Mouse (Mus musculus): Measurements from ENCODE around the gene Crebl2. TPM values are rescaled to one million over a fixed set of nuclear protein-coding genes. Genes with fewer than 3 reads are reported as not detected.

Crebl2 gene
- polyA plus RNA-seq, 1 experiment from 2014 or later = 1.4 TPM

GRCm38 (mm10) chr6:134898095-134898965 lies 68.4 kb downstream of the Crebl2 start, which contains the start of gene Gpr19:
TSS of gene Gpr19 (minus strand) at chr6:134898578.
- Histone ChIP-seq H3K27ac (ENCODE audit: low read depth, low read length) (peak within 1 kb of the TSS; percentile 100), H3K4me3 (ENCODE audit: low read depth, low read length) (peak within 1 kb of the TSS; percentile 43), H3K4me2 (replicated peaks; ENCODE audit: low read depth, low read length) (peak within 1 kb of the TSS; percentile 51), H3K4me1 (replicated peaks; ENCODE audit: control insufficient read depth, insufficient read depth, low read length) (no peaks in the 10 kb centered on the region; the same call in 1 of the 2 replicates), H3K9ac (ENCODE audit: low read depth, low read length) (peak within 1 kb of the TSS; percentile 81), H3K9me3 (ENCODE audit: control insufficient read depth, low read length) (no peaks in the 10 kb centered on the region), H3K27me3 (ENCODE audit: control insufficient read depth, insufficient read depth, low read length) (no peaks in the 10 kb centered on the region), H3K36me3 (ENCODE audit: control insufficient read depth, insufficient read depth, low read length) (no peaks in the 10 kb centered on the region)
- DNase-seq (ENCODE audit: low spot score) (peak; percentile 95), ATAC-seq (ENCODE audit: low FRiP score) (peak; percentile 94)
- under 1% methylated on average over 51 of the region's 51 CpGs for WGBS

- Histone ChIP-seq H3K4me2 (replicated peaks; ENCODE audit: low read depth, low read length) (no peak overlapping the region), H3K4me1 (replicated peaks; ENCODE audit: control insufficient read depth, insufficient read depth, low read length) (no peaks in the 10 kb centered on the region), H3K4me3 (ENCODE audit: low read depth, low read length) (no peak overlapping the region), H3K9ac (ENCODE audit: low read depth, low read length) (no peak overlapping the region), H3K27ac (ENCODE audit: low read depth, low read length) (no peak overlapping the region), H3K27me3 (ENCODE audit: control insufficient read depth, insufficient read depth, low read length) (no peaks in the 10 kb centered on the region), H3K9me3 (ENCODE audit: control insufficient read depth, low read length) (no peaks in the 10 kb centered on the region), H3K36me3 (ENCODE audit: control insufficient read depth, insufficient read depth, low read length) (no peaks in the 10 kb centered on the region)
- no peak for DNase-seq (ENCODE audit: low spot score)
- no peak for ATAC-seq (ENCODE audit: low FRiP score)
- 91% methylated on average over 4 of the region's 4 CpGs for WGBS
These were observed 73.4 kb downstream of the Crebl2 start for GRCm38 (mm10) chr6:134903368-134903767.

- Histone ChIP-seq H3K36me3 (ENCODE audit: control insufficient read depth, insufficient read depth, low read length) (no peaks in the 10 kb centered on the region), H3K27me3 (ENCODE audit: control insufficient read depth, insufficient read depth, low read length) (no peaks in the 10 kb centered on the region), H3K4me2 (replicated peaks; ENCODE audit: low read depth, low read length) (no peak overlapping the region), H3K27ac (ENCODE audit: low read depth, low read length) (no peak overlapping the region), H3K9me3 (ENCODE audit: control insufficient read depth, low read length) (no peaks in the 10 kb centered on the region), H3K4me1 (replicated peaks; ENCODE audit: control insufficient read depth, insufficient read depth, low read length) (no peaks in the 10 kb centered on the region), H3K9ac (ENCODE audit: low read depth, low read length) (no peak overlapping the region), H3K4me3 (ENCODE audit: low read depth, low read length) (no peak overlapping the region)
- no peak for ATAC-seq (ENCODE audit: low FRiP score)
- DNase-seq (ENCODE audit: low spot score) = no peak
- 95% methylated on average over 10 of the region's 10 CpGs for WGBS
These were observed 74.2 kb downstream of the Crebl2 start for GRCm38 (mm10) chr6:134903891-134904884.

GRCm38 (mm10) chr6:134905811-134906210 lies 75.9 kb downstream of the Crebl2 start:
- DNase-seq (ENCODE audit: low spot score) = no peak
- no peak for ATAC-seq (ENCODE audit: low FRiP score)
- H3K4me2 ChIP-seq (replicated peaks; ENCODE audit: low read depth, low read length) = no peak overlapping the region
- no peak overlapping the region for H3K9ac ChIP-seq (ENCODE audit: low read depth, low read length)
- H3K9me3 ChIP-seq (ENCODE audit: control insufficient read depth, low read length) = no peaks in the 10 kb centered on the region
- no peaks in the 10 kb centered on the region for H3K36me3 ChIP-seq (ENCODE audit: control insufficient read depth, insufficient read depth, low read length)
- H3K27me3 ChIP-seq (ENCODE audit: control insufficient read depth, insufficient read depth, low read length) = no peaks in the 10 kb centered on the region
- no peaks in the 10 kb centered on the region for H3K4me1 ChIP-seq (replicated peaks; ENCODE audit: control insufficient read depth, insufficient read depth, low read length)
- no peak overlapping the region for H3K27ac ChIP-seq (ENCODE audit: low read depth, low read length)
- no peak overlapping the region for H3K4me3 ChIP-seq (ENCODE audit: low read depth, low read length)
- 88% methylated on average over 1 of the region's 1 CpGs for WGBS

Other genes starting within 250 kb of the Crebl2 start
- 0.66 and 0.93 TPM in 2 replicates for gene Mansc1, start 197.7 kb upstream of the Crebl2 start, polyA plus RNA-seq (2014; fragmentation: Nextera tagmentation; extraction: Ambion mirVana)
- gene Borcs5, start 190.6 kb upstream of the Crebl2 start, polyA plus RNA-seq (2014; fragmentation: Nextera tagmentation; extraction: Ambion mirVana) = 33.2 and 37.4 TPM in 2 replicates
- gene Dusp16, start 37.5 kb upstream of the Crebl2 start, polyA plus RNA-seq (2014; fragmentation: Nextera tagmentation; extraction: Ambion mirVana) = 13.0 and 16.3 TPM in 2 replicates
- 27.7 and 29.4 TPM in 2 replicates for gene Gpr19, start 68.4 kb downstream of the Crebl2 start, polyA plus RNA-seq (2014; fragmentation: Nextera tagmentation; extraction: Ambion mirVana)
- 23.9 and 24.1 TPM in 2 replicates for gene Cdkn1b, start 90.2 kb downstream of the Crebl2 start, polyA plus RNA-seq (2014; fragmentation: Nextera tagmentation; extraction: Ambion mirVana)
- gene Apold1, start 151.6 kb downstream of the Crebl2 start, polyA plus RNA-seq (2014; fragmentation: Nextera tagmentation; extraction: Ambion mirVana) = 3.0 and 3.7 TPM in 2 replicates
- gene Ddx47, start 181.5 kb downstream of the Crebl2 start, polyA plus RNA-seq (2014; fragmentation: Nextera tagmentation; extraction: Ambion mirVana) = 101 and 102 TPM in 2 replicates
- gene Gprc5a, start 235.5 kb downstream of the Crebl2 start, polyA plus RNA-seq (2014; fragmentation: Nextera tagmentation; extraction: Ambion mirVana) = 2.3 and 3.7 TPM in 2 replicates

Data from hindbrain, embryonic 11.5 days (tissue).